Comparison of ENCODE assay signal across 12 mouse cellular contexts in the genomic region with DNA sequence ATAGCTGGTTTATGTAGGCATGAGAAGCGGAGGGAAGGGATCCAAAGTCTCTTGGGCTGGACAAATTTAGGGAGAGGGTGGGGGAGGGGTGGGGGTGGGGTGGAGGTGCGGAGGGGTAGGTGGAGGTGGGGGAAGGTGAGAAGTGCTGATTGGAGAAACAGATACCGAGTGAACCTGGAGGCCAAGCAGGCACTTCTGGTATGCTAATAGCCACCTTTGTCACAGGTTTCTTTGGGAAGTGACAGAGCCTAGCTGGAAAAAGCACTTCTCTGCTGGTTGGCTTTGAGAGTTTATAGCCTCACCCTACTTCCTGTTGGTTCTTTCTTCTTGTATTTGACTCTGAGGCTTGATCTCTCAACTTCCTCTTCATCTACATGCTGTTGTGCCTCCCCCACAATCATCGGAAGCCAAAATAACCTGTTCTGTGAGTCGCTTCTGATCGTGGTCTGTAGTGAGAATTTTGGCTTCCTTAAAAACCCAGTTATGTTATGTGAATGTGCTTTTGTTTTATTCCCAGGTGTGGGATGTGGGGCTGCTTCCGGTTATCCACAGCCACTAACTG. TPM values are rescaled to one million over a fixed set of nuclear protein-coding genes. Genes with fewer than 3 reads are reported as not detected.
A peak's percentile ranks its signal among the peaks of the same experiment; 100 is the strongest.
DNase-seq lines count a peak whose midpoint lies in the region; ATAC-seq and TF ChIP-seq lines count a peak whose summit lies in the region.
"Had no signal": no experiment of that assay in that cellular context is flagged by ENCODE, and none has a peak within 500 bp of the region (broad histone marks: within the 10 kb centered on the region; RNA-seq: fewer than 3 reads in every experiment).

No protein-coding gene starts in this region.

- no peaks in the 10 kb centered on the region for H3K9me3 ChIP-seq in kidney, postnatal 0 days (replicated peaks; ENCODE audit: low read length)
- no peaks in the 10 kb centered on the region for H3K9me3 ChIP-seq in limb, embryonic 13.5 days
- H3K9me3 ChIP-seq: neural tube, embryonic 13.5 days had no signal

- 0 out of 2 replicates have a peak, but pooled peaks have one; percentile 10 for ATAC-seq in kidney, postnatal 0 days (replicated peaks; ENCODE audit: low FRiP score, low read depth)
- ATAC-seq in limb, embryonic 13.5 days (ENCODE audit: low FRiP score, low read depth): no peak

- no peak overlapping the region for H3K27ac ChIP-seq in kidney, postnatal 0 days
- H3K27ac ChIP-seq in limb, embryonic 13.5 days: 0 out of 2 replicates have a peak overlapping the region, but pooled peaks have one; percentile 10
- H3K27ac ChIP-seq: liver, embryonic 14.5 days; neural tube, embryonic 13.5 days had no signal

- no peaks in the 10 kb centered on the region for H3K36me3 ChIP-seq in kidney, postnatal 0 days (ENCODE audit: insufficient read depth, low read length)
- no peaks in the 10 kb centered on the region for H3K36me3 ChIP-seq in limb, embryonic 13.5 days
- H3K36me3 ChIP-seq: neural tube, embryonic 13.5 days had no signal

- no peak overlapping the region for H3K4me3 ChIP-seq in kidney, postnatal 0 days (replicated peaks; ENCODE audit: low read depth, low read length)
- no peak overlapping the region for H3K4me3 ChIP-seq in limb, embryonic 13.5 days
- H3K4me3 ChIP-seq: neural tube, embryonic 13.5 days had no signal

- no peak for DNase-seq in kidney, postnatal 0 days (ENCODE audit: low spot score)
- no peak for DNase-seq in kidney, postnatal 14 days
- DNase-seq in R1 (ENCODE audit: low read depth, low spot score): peak; percentile 89
- DNase-seq in thymus, postnatal 10 days (ENCODE audit: low spot score in 2 of 2): peak; percentile 12 to 33
- DNase-seq in layer of hippocampus, adult 8-10 months (ENCODE audit: low spot score in 2 of 2): no peak
- DNase-seq in urinary bladder, postnatal 25 days (ENCODE audit: low spot score): no peak
- DNase-seq in right cerebral cortex, postnatal 14 days: no peak
- DNase-seq: cerebellum, adult 8-10 months; kidney, adult 11 months had no signal

- no peaks in the 10 kb centered on the region for H3K27me3 ChIP-seq in kidney, postnatal 0 days (ENCODE audit: insufficient read depth, low read length)
- no peaks in the 10 kb centered on the region for H3K27me3 ChIP-seq in limb, embryonic 13.5 days
- H3K27me3 ChIP-seq: neural tube, embryonic 13.5 days had no signal

- no peak overlapping the region for H3K9ac ChIP-seq in kidney, postnatal 0 days (ENCODE audit: low read depth, low read length)
- no peak overlapping the region for H3K9ac ChIP-seq in limb, embryonic 13.5 days
- H3K9ac ChIP-seq: liver, embryonic 14.5 days; neural tube, embryonic 13.5 days had no signal

- TF ChIP-seq CTCF in kidney, postnatal 0 days (IDR thresholded peaks at IDR 0.05; ENCODE audit: low read depth): no peak

- H3K4me1 ChIP-seq in kidney, postnatal 0 days (replicated peaks; ENCODE audit: insufficient read depth, low read length): no peaks in the 10 kb centered on the region
- H3K4me1 ChIP-seq in limb, embryonic 13.5 days: peaks cover 8% of the 10 kb centered on the region
- H3K4me1 ChIP-seq: neural tube, embryonic 13.5 days had no signal

- no peak overlapping the region for H3K4me2 ChIP-seq in kidney, postnatal 0 days (ENCODE audit: low read length)
- peak overlapping the region; percentile 21 for H3K4me2 ChIP-seq in limb, embryonic 13.5 days (replicated peaks)
- H3K4me2 ChIP-seq: neural tube, embryonic 13.5 days had no signal

- 18% methylated on average over 7 of the region's 7 CpGs for WGBS in kidney, postnatal 0 days
- 10% methylated on average over 7 of the region's 7 CpGs for WGBS in limb, embryonic 13.5 days

RNA-seq across cellular contexts. Expression of gene Slc39a10, which starts 1.7 kb away (rescaled TPM):
- polyA plus RNA-seq in kidney, postnatal 0 days (2015; fragmentation: Nextera tagmentation; extraction: Ambion mirVana): 29.9 and 32.5 TPM in 2 replicates
- 44.3 and 50.5 TPM in 2 replicates for polyA plus RNA-seq in limb, embryonic 13.5 days (2015; fragmentation: Nextera tagmentation; extraction: Ambion mirVana)
- 100 to 1,000 TPM in 2 of 4 experiments, 10 to 100 TPM in 2; 83.4 to 108 (median 97.0) TPM for total RNA-seq in layer of hippocampus, adult 8-10 months (2022)

Comparison
In these comparisons a context has a peak if more than half of its experiments do, and no peak if none do; other contexts are left out.
1. DNase-seq: peak in R1 (single experiment) and thymus, postnatal 10 days (2 of 2); none in kidney, postnatal 0 days (single experiment), kidney, postnatal 14 days (single experiment), layer of hippocampus, adult 8-10 months (0 of 2), urinary bladder, postnatal 25 days (single experiment) and right cerebral cortex, postnatal 14 days (single experiment).